Mouse (Mus musculus): ENCODE results near the gene Mmadhc. TPM values are rescaled to one million over a fixed set of nuclear protein-coding genes. Genes with fewer than 3 reads are reported as not detected.
A peak's percentile ranks its signal among the peaks of the same experiment; 100 is the strongest.

The Mmadhc gene
- 137 and 147 TPM in 2 replicates for polyA plus RNA-seq (2014; fragmentation: Nextera tagmentation; extraction: Ambion mirVana)

DNA sequence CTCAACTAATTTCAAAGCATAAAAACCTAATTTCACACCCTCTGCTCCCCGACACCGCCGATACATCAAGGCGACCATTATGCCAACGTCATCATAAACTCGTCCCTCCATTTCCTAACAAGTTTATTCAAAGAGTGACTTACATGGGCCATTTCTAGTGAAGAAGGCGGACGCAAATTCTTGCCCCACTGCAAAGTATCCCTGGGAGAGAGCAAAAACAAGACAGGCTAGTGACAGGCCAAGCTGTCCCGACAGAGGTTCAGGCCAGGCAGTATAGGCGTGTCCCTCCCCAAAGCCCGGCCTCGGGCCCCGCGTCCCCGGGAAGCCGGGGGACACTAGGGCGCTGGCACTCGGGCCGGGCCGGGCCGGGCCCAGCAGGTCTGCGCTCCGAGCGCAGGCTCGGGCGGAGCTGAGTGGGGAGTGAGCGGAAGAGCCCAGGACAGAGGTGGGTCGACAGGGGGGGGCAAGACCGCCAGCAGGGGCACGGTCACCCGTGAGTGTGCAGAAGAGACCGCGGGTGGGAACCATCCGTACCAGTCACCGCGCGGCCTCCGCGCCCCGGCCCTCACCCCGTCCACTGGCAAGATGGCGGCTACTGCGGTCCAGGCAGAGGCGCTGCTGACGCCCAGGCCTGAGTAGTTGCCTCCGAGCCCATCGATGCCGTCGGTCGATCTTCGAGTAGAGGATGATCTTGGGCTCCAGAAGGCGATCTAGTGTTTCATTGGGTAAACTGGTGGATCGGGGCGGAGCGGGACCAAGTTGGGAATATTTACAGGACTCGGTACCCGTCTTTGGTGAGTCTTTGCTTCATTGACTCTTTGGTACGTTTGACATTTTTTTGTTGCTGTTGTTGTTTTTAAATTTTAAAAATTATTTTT lies at the start of gene Mmadhc:
Mmadhc (minus strand) TSS at position 693 of the 878 bp plus-strand sequence.
- Histone ChIP-seq H3K9ac (ENCODE audit: low read length) (peak within 1 kb of the TSS; percentile 96), H3K4me3 (ENCODE audit: control insufficient read depth in 1 of 2, insufficient read depth in 1 of 2, low read depth in 1 of 2, low read length in 2 of 2) (peak within 1 kb of the TSS; percentile 82 to 98), H3K4me2 (ENCODE audit: low read length) (peak within 1 kb of the TSS; percentile 75), H3K4me1 (ENCODE audit: control insufficient read depth in 2 of 2, insufficient read depth in 2 of 2, low read length in 2 of 2) (peaks cover 2 to 22% of the 10 kb centered on the region in 2 experiments; a peak in 3 of 4 replicates), H3K27ac (replicated peaks in 1 of 2; ENCODE audit: control insufficient read depth in 1 of 2, insufficient read depth in 1 of 2, low read depth in 2 of 2, low read length in 2 of 2) (peak within 1 kb of the TSS; percentile 92 to 94), H3K36me3 (ENCODE audit: control insufficient read depth, insufficient read depth, low read length) (peaks cover 5% of the 10 kb centered on the region), H3K27me3 (ENCODE audit: control insufficient read depth, insufficient read depth, low read length) (no peaks in the 10 kb centered on the region), H3K9me3 (ENCODE audit: control insufficient read depth, low read length) (no peaks in the 10 kb centered on the region)
- WGBS = under 1% methylated on average over 58 of the region's 58 CpGs
- peak; percentile 95 for ATAC-seq (ENCODE audit: insufficient number of reproducible peaks, insufficient read depth, low FRiP score, low read depth)

DNA sequence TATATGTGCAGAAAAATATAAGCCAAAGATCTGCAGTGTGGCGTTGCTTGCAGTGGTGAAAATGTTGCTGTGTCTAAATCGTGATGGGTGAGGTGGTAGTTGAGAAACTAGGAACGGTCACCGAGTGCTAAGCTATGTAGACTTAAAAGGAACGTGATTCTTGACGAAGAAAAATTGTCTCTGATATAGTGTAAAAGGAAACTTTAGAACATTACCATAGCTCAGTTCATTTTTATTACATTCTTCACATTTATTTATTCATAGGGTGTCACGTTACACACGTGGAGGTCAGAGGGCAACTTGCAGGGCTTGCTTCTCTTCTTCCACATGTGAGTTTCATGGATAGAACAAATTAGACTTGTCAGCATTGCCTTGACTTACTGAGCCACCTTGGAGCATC lies 47.0 kb upstream of the Mmadhc start:
- no peak for ATAC-seq (ENCODE audit: insufficient number of reproducible peaks, insufficient read depth, low FRiP score, low read depth)
- no peaks in the 10 kb centered on the region for H3K27me3 ChIP-seq (ENCODE audit: control insufficient read depth, insufficient read depth, low read length)
- no peak overlapping the region for H3K27ac ChIP-seq (replicated peaks in 1 of 2; ENCODE audit: control insufficient read depth in 1 of 2, insufficient read depth in 1 of 2, low read depth in 2 of 2, low read length in 2 of 2)
- H3K4me1 ChIP-seq (ENCODE audit: control insufficient read depth in 2 of 2, insufficient read depth in 2 of 2, low read length in 2 of 2) = no peaks in the 10 kb centered on the region
- WGBS = 86% methylated on average over 8 of the region's 8 CpGs
- no peak overlapping the region for H3K9ac ChIP-seq (ENCODE audit: low read length)
- H3K36me3 ChIP-seq (ENCODE audit: control insufficient read depth, insufficient read depth, low read length) = no peaks in the 10 kb centered on the region
- H3K4me3 ChIP-seq (ENCODE audit: control insufficient read depth in 1 of 2, insufficient read depth in 1 of 2, low read depth in 1 of 2, low read length in 2 of 2) = no peak overlapping the region
- H3K4me2 ChIP-seq (ENCODE audit: low read length) = no peak overlapping the region
- no peaks in the 10 kb centered on the region for H3K9me3 ChIP-seq (ENCODE audit: control insufficient read depth, low read length)

DNA sequence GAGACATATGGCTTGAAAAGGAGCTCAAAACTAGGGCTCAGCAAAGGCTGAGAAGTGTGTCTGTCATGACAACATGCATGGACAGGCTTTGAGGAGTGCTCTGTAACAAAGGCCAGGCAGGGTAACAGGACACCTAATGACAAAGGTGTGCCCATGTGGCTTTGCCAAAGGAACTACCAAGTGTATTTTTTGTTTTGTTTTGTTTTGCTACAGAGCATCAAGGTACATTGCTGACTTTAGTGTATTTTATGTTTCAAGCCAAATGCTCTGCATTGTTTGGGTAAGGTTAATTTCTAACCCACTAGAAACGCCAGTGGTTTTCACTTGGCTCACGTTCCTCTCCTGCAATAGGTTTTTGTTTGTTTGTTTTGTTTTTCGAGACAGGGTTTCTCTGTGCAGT lies 42.5 kb upstream of the Mmadhc start:
- H3K9me3 ChIP-seq (ENCODE audit: control insufficient read depth, low read length) = no peaks in the 10 kb centered on the region
- no peak overlapping the region for H3K9ac ChIP-seq (ENCODE audit: low read length)
- H3K4me3 ChIP-seq (ENCODE audit: control insufficient read depth in 1 of 2, insufficient read depth in 1 of 2, low read depth in 1 of 2, low read length in 2 of 2) = no peak overlapping the region
- H3K27ac ChIP-seq (replicated peaks in 1 of 2; ENCODE audit: control insufficient read depth in 1 of 2, insufficient read depth in 1 of 2, low read depth in 2 of 2, low read length in 2 of 2) = no peak overlapping the region
- no peaks in the 10 kb centered on the region for H3K27me3 ChIP-seq (ENCODE audit: control insufficient read depth, insufficient read depth, low read length)
- no peaks in the 10 kb centered on the region for H3K4me1 ChIP-seq (ENCODE audit: control insufficient read depth in 2 of 2, insufficient read depth in 2 of 2, low read length in 2 of 2)
- H3K4me2 ChIP-seq (ENCODE audit: low read length) = no peak overlapping the region
- no peaks in the 10 kb centered on the region for H3K36me3 ChIP-seq (ENCODE audit: control insufficient read depth, insufficient read depth, low read length)
- ATAC-seq (ENCODE audit: insufficient number of reproducible peaks, insufficient read depth, low FRiP score, low read depth) = no peak
- 72% methylated on average over 3 of the region's 3 CpGs for WGBS

DNA sequence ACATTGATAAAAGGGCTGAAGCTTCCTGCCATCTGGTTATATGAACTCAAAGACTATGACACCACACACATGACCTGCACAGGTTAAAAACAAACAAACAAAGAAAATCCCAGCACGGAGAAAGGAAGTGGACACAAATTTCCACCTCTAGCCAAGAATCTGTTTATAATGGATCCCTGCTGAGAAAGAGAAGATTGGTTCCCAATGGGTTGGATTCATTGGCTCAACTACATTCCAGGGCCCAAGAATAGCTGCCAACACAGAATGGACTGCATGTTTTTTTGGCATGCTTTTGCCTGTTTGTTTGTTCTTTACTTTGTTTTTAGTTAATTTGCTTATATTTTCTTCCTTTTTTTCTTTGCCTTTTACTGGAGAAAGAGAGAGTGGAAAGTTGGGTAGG lies 41.0 kb upstream of the Mmadhc start:
- no peak overlapping the region for H3K27ac ChIP-seq (replicated peaks in 1 of 2; ENCODE audit: control insufficient read depth in 1 of 2, insufficient read depth in 1 of 2, low read depth in 2 of 2, low read length in 2 of 2)
- no peaks in the 10 kb centered on the region for H3K4me1 ChIP-seq (ENCODE audit: control insufficient read depth in 2 of 2, insufficient read depth in 2 of 2, low read length in 2 of 2)
- no peak overlapping the region for H3K4me3 ChIP-seq (ENCODE audit: control insufficient read depth in 1 of 2, insufficient read depth in 1 of 2, low read depth in 1 of 2, low read length in 2 of 2)
- H3K9me3 ChIP-seq (ENCODE audit: control insufficient read depth, low read length) = no peaks in the 10 kb centered on the region
- H3K4me2 ChIP-seq (ENCODE audit: low read length) = no peak overlapping the region
- ATAC-seq (ENCODE audit: insufficient number of reproducible peaks, insufficient read depth, low FRiP score, low read depth) = no peak
- no peaks in the 10 kb centered on the region for H3K27me3 ChIP-seq (ENCODE audit: control insufficient read depth, insufficient read depth, low read length)
- WGBS = 71% methylated on average over 1 of the region's 1 CpGs
- H3K36me3 ChIP-seq (ENCODE audit: control insufficient read depth, insufficient read depth, low read length) = no peaks in the 10 kb centered on the region
- H3K9ac ChIP-seq (ENCODE audit: low read length) = no peak overlapping the region

DNA sequence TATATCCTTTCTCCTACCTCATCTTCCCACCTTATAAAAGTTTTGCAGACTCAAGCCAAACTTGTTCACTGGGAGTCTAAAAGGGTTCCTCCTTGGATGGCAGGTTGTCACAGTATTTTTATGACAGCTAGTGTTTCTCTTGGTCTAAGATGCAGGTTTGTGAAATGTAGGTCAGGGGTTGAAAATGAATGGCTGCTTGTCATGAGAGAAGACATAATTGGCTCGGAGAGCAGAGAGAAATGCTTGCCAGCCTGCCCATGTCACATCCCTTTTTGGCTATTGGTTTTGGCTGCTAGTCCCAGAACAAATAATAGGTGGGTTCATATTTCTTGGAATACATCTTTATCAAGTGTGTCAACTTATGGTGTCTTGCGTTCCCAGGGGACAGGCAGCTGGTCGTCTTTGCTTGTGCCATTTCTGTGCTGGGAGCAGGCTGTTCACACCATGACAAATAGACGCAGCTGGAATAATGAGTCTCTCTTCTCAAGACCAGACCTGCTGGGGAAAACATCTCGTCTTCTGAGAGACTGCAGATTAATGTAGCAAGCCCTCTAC lies 35.2 kb upstream of the Mmadhc start:
- Histone ChIP-seq H3K9me3 (ENCODE audit: control insufficient read depth, low read length) (no peaks in the 10 kb centered on the region), H3K27ac (replicated peaks in 1 of 2; ENCODE audit: control insufficient read depth in 1 of 2, insufficient read depth in 1 of 2, low read depth in 2 of 2, low read length in 2 of 2) (no peak overlapping the region), H3K4me1 (ENCODE audit: control insufficient read depth in 2 of 2, insufficient read depth in 2 of 2, low read length in 2 of 2) (no peaks in the 10 kb centered on the region), H3K27me3 (ENCODE audit: control insufficient read depth, insufficient read depth, low read length) (no peaks in the 10 kb centered on the region), H3K9ac (ENCODE audit: low read length) (no peak overlapping the region), H3K4me3 (ENCODE audit: control insufficient read depth in 1 of 2, insufficient read depth in 1 of 2, low read depth in 1 of 2, low read length in 2 of 2) (no peak overlapping the region), H3K4me2 (ENCODE audit: low read length) (no peak overlapping the region), H3K36me3 (ENCODE audit: control insufficient read depth, insufficient read depth, low read length) (no peaks in the 10 kb centered on the region)
- no peak for ATAC-seq (ENCODE audit: insufficient number of reproducible peaks, insufficient read depth, low FRiP score, low read depth)
- 69% methylated on average over 5 of the region's 5 CpGs for WGBS

DNA sequence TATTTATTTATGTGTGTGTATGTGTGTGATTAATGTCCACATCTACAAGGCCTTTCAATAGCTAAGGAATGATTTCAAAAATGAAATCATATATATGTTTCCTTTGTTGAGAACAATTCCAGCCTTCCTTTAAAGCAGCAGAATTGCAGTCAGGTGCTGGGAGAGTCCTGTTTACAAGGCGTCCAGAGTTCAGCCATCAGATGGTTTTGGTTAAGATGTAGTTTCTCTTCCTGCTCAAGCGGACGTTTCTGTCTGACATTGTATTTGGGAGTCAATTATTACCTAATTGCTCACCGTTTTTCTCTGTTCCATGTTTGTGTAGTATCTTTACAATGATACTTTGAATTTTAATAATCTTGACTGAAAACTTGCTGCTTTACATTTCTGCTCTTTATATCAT lies 31.6 kb upstream of the Mmadhc start:
- H3K27ac ChIP-seq (replicated peaks in 1 of 2; ENCODE audit: control insufficient read depth in 1 of 2, insufficient read depth in 1 of 2, low read depth in 2 of 2, low read length in 2 of 2) = no peak overlapping the region
- H3K36me3 ChIP-seq (ENCODE audit: control insufficient read depth, insufficient read depth, low read length) = no peaks in the 10 kb centered on the region
- no peaks in the 10 kb centered on the region for H3K27me3 ChIP-seq (ENCODE audit: control insufficient read depth, insufficient read depth, low read length)
- H3K4me3 ChIP-seq (ENCODE audit: control insufficient read depth in 1 of 2, insufficient read depth in 1 of 2, low read depth in 1 of 2, low read length in 2 of 2) = no peak overlapping the region
- no peak overlapping the region for H3K4me2 ChIP-seq (ENCODE audit: low read length)
- no peak overlapping the region for H3K9ac ChIP-seq (ENCODE audit: low read length)
- no peaks in the 10 kb centered on the region for H3K9me3 ChIP-seq (ENCODE audit: control insufficient read depth, low read length)
- WGBS = 81% methylated on average over 4 of the region's 4 CpGs
- no peaks in the 10 kb centered on the region for H3K4me1 ChIP-seq (ENCODE audit: control insufficient read depth in 2 of 2, insufficient read depth in 2 of 2, low read length in 2 of 2)
- ATAC-seq (ENCODE audit: insufficient number of reproducible peaks, insufficient read depth, low FRiP score, low read depth) = no peak

DNA sequence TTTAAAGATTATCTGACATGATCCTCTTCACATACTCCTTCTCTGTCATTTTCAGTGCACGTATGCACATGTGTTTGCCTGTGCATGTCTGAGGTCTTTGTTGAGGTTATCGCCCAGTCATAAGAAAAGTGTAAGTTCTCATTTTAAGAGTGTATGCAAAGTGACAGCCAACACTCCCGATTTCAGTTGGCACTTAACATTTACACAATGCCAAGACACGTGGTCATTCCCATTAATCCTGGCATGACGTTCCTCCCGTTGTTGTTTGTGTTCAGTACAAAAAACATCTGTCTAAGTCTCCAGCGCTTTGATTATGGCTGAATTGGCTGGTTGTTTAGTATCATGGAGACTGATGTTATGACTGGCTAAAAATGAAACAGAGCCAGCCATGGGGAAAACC lies 28.2 kb upstream of the Mmadhc start:
- no peak overlapping the region for H3K27ac ChIP-seq (replicated peaks in 1 of 2; ENCODE audit: control insufficient read depth in 1 of 2, insufficient read depth in 1 of 2, low read depth in 2 of 2, low read length in 2 of 2)
- no peaks in the 10 kb centered on the region for H3K36me3 ChIP-seq (ENCODE audit: control insufficient read depth, insufficient read depth, low read length)
- H3K9ac ChIP-seq (ENCODE audit: low read length) = no peak overlapping the region
- no peaks in the 10 kb centered on the region for H3K4me1 ChIP-seq (ENCODE audit: control insufficient read depth in 2 of 2, insufficient read depth in 2 of 2, low read length in 2 of 2)
- 87% methylated on average over 7 of the region's 7 CpGs for WGBS
- no peak for ATAC-seq (ENCODE audit: insufficient number of reproducible peaks, insufficient read depth, low FRiP score, low read depth)
- no peaks in the 10 kb centered on the region for H3K27me3 ChIP-seq (ENCODE audit: control insufficient read depth, insufficient read depth, low read length)
- no peaks in the 10 kb centered on the region for H3K9me3 ChIP-seq (ENCODE audit: control insufficient read depth, low read length)
- H3K4me3 ChIP-seq (ENCODE audit: control insufficient read depth in 1 of 2, insufficient read depth in 1 of 2, low read depth in 1 of 2, low read length in 2 of 2) = no peak overlapping the region
- H3K4me2 ChIP-seq (ENCODE audit: low read length) = no peak overlapping the region

All from heart, embryonic 14.5 days (tissue).